Mouse (Mus musculus): Measurements from ENCODE around the gene Clcnkb. TPM values are rescaled to one million over a fixed set of nuclear protein-coding genes. Genes with fewer than 3 reads are reported as not detected.
A peak's percentile ranks its signal among the peaks of the same experiment; 100 is the strongest.

Clcnkb gene
- polyA plus RNA-seq, 1 experiment from 2014 or later, result not detected

GRCm38 (mm10) chr4:141365126-141365525 is 50.7 kb downstream of the Clcnkb start:
- WGBS, result 63% methylated on average over 8 of the region's 8 CpGs

GRCm38 (mm10) chr4:141362937-141363548 is 52.8 kb downstream of the Clcnkb start:
- WGBS, result 28% methylated on average over 11 of the region's 11 CpGs
- Histone ChIP-seq H3K27ac (ENCODE audit: low read depth, low read length) (no peak overlapping the region), H3K4me2 (ENCODE audit: low read depth, low read length, severe bottlenecking) (no peak overlapping the region)

More at GRCm38 (mm10) chr4:141365126-141365525, 50.7 kb downstream of the Clcnkb start:
- peaks cover 22% of the 10 kb centered on the region for H3K27me3 ChIP-seq (ENCODE audit: control insufficient read depth, insufficient read depth, low read length)
- no peak overlapping the region for H3K9ac ChIP-seq (ENCODE audit: low read length)
- DNase-seq (ENCODE audit: low spot score) (no peak), ATAC-seq (replicated peaks; ENCODE audit: low FRiP score) (no peak)
- no peak overlapping the region for H3K4me3 ChIP-seq (ENCODE audit: low read depth, low read length)
- no peaks in the 10 kb centered on the region for H3K36me3 ChIP-seq (ENCODE audit: control insufficient read depth, insufficient read depth, low read length)
- no peak overlapping the region for H3K27ac ChIP-seq (ENCODE audit: low read depth, low read length)
- H3K4me1 ChIP-seq (replicated peaks; ENCODE audit: control insufficient read depth, insufficient read depth, low read length), result 0 out of 2 replicates have a peak, but pooled peaks cover 5% of the 10 kb centered on the region
- H3K9me3 ChIP-seq (ENCODE audit: control insufficient read depth, low read length), result no peaks in the 10 kb centered on the region
- no peak overlapping the region for H3K4me2 ChIP-seq (ENCODE audit: low read depth, low read length, severe bottlenecking)

GRCm38 (mm10) chr4:141360846-141361245 is 55.0 kb downstream of the Clcnkb start:
- Histone ChIP-seq H3K4me3 (ENCODE audit: low read depth, low read length) (no peak overlapping the region), H3K36me3 (ENCODE audit: control insufficient read depth, insufficient read depth, low read length) (no peaks in the 10 kb centered on the region), H3K9ac (ENCODE audit: low read length) (no peak overlapping the region), H3K9me3 (ENCODE audit: control insufficient read depth, low read length) (no peaks in the 10 kb centered on the region), H3K4me1 (replicated peaks; ENCODE audit: control insufficient read depth, insufficient read depth, low read length) (no peaks in the 10 kb centered on the region; the same call in 1 of the 2 replicates), H3K27ac (ENCODE audit: low read depth, low read length) (no peak overlapping the region), H3K4me2 (ENCODE audit: low read depth, low read length, severe bottlenecking) (no peak overlapping the region), H3K27me3 (ENCODE audit: control insufficient read depth, insufficient read depth, low read length) (peaks cover 3% of the 10 kb centered on the region; the same call in 1 of the 2 replicates)
- WGBS, result 30% methylated on average over 7 of the region's 7 CpGs
- DNase-seq (ENCODE audit: low spot score) (peak; percentile 72), ATAC-seq (replicated peaks; ENCODE audit: low FRiP score) (no peak)

More at GRCm38 (mm10) chr4:141362937-141363548, 52.8 kb downstream of the Clcnkb start:
- H3K9ac ChIP-seq (ENCODE audit: low read length), result no peak overlapping the region
- ATAC-seq (replicated peaks; ENCODE audit: low FRiP score), result peak; percentile 54
- no peaks in the 10 kb centered on the region for H3K36me3 ChIP-seq (ENCODE audit: control insufficient read depth, insufficient read depth, low read length)
- H3K9me3 ChIP-seq (ENCODE audit: control insufficient read depth, low read length), result no peaks in the 10 kb centered on the region
- H3K4me1 ChIP-seq (replicated peaks; ENCODE audit: control insufficient read depth, insufficient read depth, low read length), result peaks cover under 1% of the 10 kb centered on the region; the same call in 1 of the 2 replicates
- peak; percentile 93 for DNase-seq (ENCODE audit: low spot score)
- H3K4me3 ChIP-seq (ENCODE audit: low read depth, low read length), result no peak overlapping the region
- H3K27me3 ChIP-seq (ENCODE audit: control insufficient read depth, insufficient read depth, low read length), result peaks cover 16% of the 10 kb centered on the region

GRCm38 (mm10) chr4:141359222-141359621 is 56.6 kb downstream of the Clcnkb start:
- WGBS, result 94% methylated on average over 6 of the region's 6 CpGs
- ATAC-seq (replicated peaks; ENCODE audit: low FRiP score) (no peak), DNase-seq (ENCODE audit: low spot score) (no peak)
- Histone ChIP-seq H3K36me3 (ENCODE audit: control insufficient read depth, insufficient read depth, low read length) (no peaks in the 10 kb centered on the region), H3K4me1 (replicated peaks; ENCODE audit: control insufficient read depth, insufficient read depth, low read length) (no peaks in the 10 kb centered on the region; the same call in 1 of the 2 replicates), H3K27ac (ENCODE audit: low read depth, low read length) (no peak overlapping the region), H3K9ac (ENCODE audit: low read length) (no peak overlapping the region), H3K27me3 (ENCODE audit: control insufficient read depth, insufficient read depth, low read length) (peaks cover 2% of the 10 kb centered on the region; the same call in 1 of the 2 replicates), H3K4me3 (ENCODE audit: low read depth, low read length) (no peak overlapping the region), H3K4me2 (ENCODE audit: low read depth, low read length, severe bottlenecking) (no peak overlapping the region), H3K9me3 (ENCODE audit: control insufficient read depth, low read length) (no peaks in the 10 kb centered on the region)

DNA sequence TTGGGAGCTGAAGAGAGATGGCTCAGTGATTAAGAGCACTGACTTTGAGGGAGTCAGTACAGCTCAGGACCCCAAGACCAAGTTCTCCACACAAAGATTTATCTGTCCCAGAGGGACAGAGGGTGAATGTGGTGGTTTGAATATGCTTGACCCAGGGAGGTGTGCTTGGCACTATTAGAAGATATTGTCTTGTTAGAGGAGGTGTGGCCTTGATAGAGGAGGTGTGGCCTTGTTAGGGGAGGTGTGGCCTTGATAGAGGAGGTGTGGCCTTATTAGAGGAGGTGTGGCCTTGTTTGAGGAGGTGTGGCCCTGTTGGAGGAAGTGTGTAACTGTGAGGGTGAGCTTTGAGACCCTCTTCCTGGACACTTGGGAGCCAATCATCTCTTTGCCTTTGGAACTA is 58.0 kb downstream of the Clcnkb start:
- no peak for ATAC-seq (replicated peaks; ENCODE audit: low FRiP score)

More for the DNA sequence above, 58.0 kb downstream of the Clcnkb start:
- H3K9me3 ChIP-seq (ENCODE audit: control insufficient read depth, low read length), result no peaks in the 10 kb centered on the region
- H3K27me3 ChIP-seq (ENCODE audit: control insufficient read depth, insufficient read depth, low read length), result no peaks in the 10 kb centered on the region; the same call in 1 of the 2 replicates
- no peak overlapping the region for H3K9ac ChIP-seq (ENCODE audit: low read length)
- DNase-seq (ENCODE audit: low spot score), result no peak
- H3K27ac ChIP-seq (ENCODE audit: low read depth, low read length), result no peak overlapping the region
- H3K36me3 ChIP-seq (ENCODE audit: control insufficient read depth, insufficient read depth, low read length), result no peaks in the 10 kb centered on the region
- no peak overlapping the region for H3K4me3 ChIP-seq (ENCODE audit: low read depth, low read length)
- H3K4me1 ChIP-seq (replicated peaks; ENCODE audit: control insufficient read depth, insufficient read depth, low read length), result no peaks in the 10 kb centered on the region; the same call in 1 of the 2 replicates
- H3K4me2 ChIP-seq (ENCODE audit: low read depth, low read length, severe bottlenecking), result no peak overlapping the region

Other genes with a start within 250 kb of the Clcnkb start
- 5.8 and 7.8 TPM in 2 replicates for gene Rsg1, start 202.1 kb downstream of the Clcnkb start, polyA plus RNA-seq (2014; fragmentation: Nextera tagmentation; extraction: Ambion mirVana)
- gene Arhgef19, start 176.5 kb downstream of the Clcnkb start, polyA plus RNA-seq (2014; fragmentation: Nextera tagmentation; extraction: Ambion mirVana), result 1.5 and 1.6 TPM in 2 replicates
- 1.3 and 2.3 TPM in 2 replicates for gene Epha2, start 114.8 kb downstream of the Clcnkb start, polyA plus RNA-seq (2014; fragmentation: Nextera tagmentation; extraction: Ambion mirVana)
- 0.35 and 1.2 TPM in 2 replicates for gene Fam131c, start 47.8 kb downstream of the Clcnkb start, polyA plus RNA-seq (2014; fragmentation: Nextera tagmentation; extraction: Ambion mirVana)
- 0.17 TPM in 1 of 2 replicates, not detected in the other for gene Clcnka, start 17.3 kb downstream of the Clcnkb start, polyA plus RNA-seq (2014; fragmentation: Nextera tagmentation; extraction: Ambion mirVana)
- not detected in 2 replicates for gene Hspb7, start 4.8 kb upstream of the Clcnkb start, polyA plus RNA-seq (2014; fragmentation: Nextera tagmentation; extraction: Ambion mirVana)
- gene Srarp, start 20.1 kb upstream of the Clcnkb start, polyA plus RNA-seq (2014; fragmentation: Nextera tagmentation; extraction: Ambion mirVana), result not detected in 2 replicates
- 50.8 and 55.7 TPM in 2 replicates for gene Zbtb17, start 28.6 kb upstream of the Clcnkb start, polyA plus RNA-seq (2014; fragmentation: Nextera tagmentation; extraction: Ambion mirVana)
- 17.1 and 19.2 TPM in 2 replicates for gene Spen, start 122.6 kb upstream of the Clcnkb start, polyA plus RNA-seq (2014; fragmentation: Nextera tagmentation; extraction: Ambion mirVana)
- gene Fblim1, start 190.1 kb upstream of the Clcnkb start, polyA plus RNA-seq (2014; fragmentation: Nextera tagmentation; extraction: Ambion mirVana), result 21.4 and 24.8 TPM in 2 replicates
- gene Tmem82, start 202.6 kb upstream of the Clcnkb start, polyA plus RNA-seq (2014; fragmentation: Nextera tagmentation; extraction: Ambion mirVana), result 0.28 TPM in 1 of 2 replicates, not detected in the other
- 0.13 TPM in 1 of 2 replicates, not detected in the other for gene Slc25a34, start 207.8 kb upstream of the Clcnkb start, polyA plus RNA-seq (2014; fragmentation: Nextera tagmentation; extraction: Ambion mirVana)
- gene Plekhm2, start 248.9 kb upstream of the Clcnkb start, polyA plus RNA-seq (2014; fragmentation: Nextera tagmentation; extraction: Ambion mirVana), result 4.2 and 4.6 TPM in 2 replicates

Measured in forebrain, embryonic 11.5 days (tissue).